Mouse (Mus musculus) heart, postnatal 0 days (tissue): ENCODE measurements at regions not wholly inside any gene's neighbourhood (a gene's known extent, or its start where the extent isn't known, plus 50 kb on each side); places are given as distances from the start of the nearest gene placed in this dataset.

Experiments used
- CTCF ChIP-seq: IDR thresholded peaks from 2 replicates; pipeline ENCODE4 v1.5.1; 2016; ENCODE audit warnings: antibody characterized with exemption, control low read depth, low read depth
- EP300 ChIP-seq: IDR thresholded peaks from 2 replicates; pipeline ENCODE4 v1.6.1; 2016; ENCODE audit warnings: antibody characterized with exemption, low read depth

- TF ChIP-seq CTCF: no peak
- TF ChIP-seq EP300: no peak
Measured at GRCm38 (mm10) chr9:61205049-61205448, 167.1 kb upstream of the Tle3 start.
